Comparison of ENCODE assay signal across 23 mouse cellular contexts in genomic region chr6:60969407-60969806, GRCm38 (mm10). TPM values are rescaled to one million over a fixed set of nuclear protein-coding genes. Genes with fewer than 3 reads are reported as not detected.
DNase-seq lines count a peak whose midpoint lies in the region; ATAC-seq and TF ChIP-seq lines count a peak whose summit lies in the region.
"Had no signal": no experiment of that assay in that cellular context is flagged by ENCODE, and none has a peak within 500 bp of the region (broad histone marks: within the 10 kb centered on the region; RNA-seq: fewer than 3 reads in every experiment).

No protein-coding gene starts in this region.

- H3K36me3 ChIP-seq in forebrain, embryonic 12.5 days (replicated peaks) = no peaks in the 10 kb centered on the region
- H3K36me3 ChIP-seq in forebrain, embryonic 13.5 days (ENCODE audit: poor library complexity, severe bottlenecking) = no peaks in the 10 kb centered on the region
- H3K36me3 ChIP-seq in midbrain, embryonic 14.5 days (ENCODE audit: control insufficient read depth, insufficient read depth, low read length) = no peaks in the 10 kb centered on the region
- H3K36me3 ChIP-seq in midbrain, embryonic 10.5 days = no peaks in the 10 kb centered on the region
- H3K36me3 ChIP-seq: embryonic facial prominence, embryonic 12.5 days; embryonic facial prominence, embryonic 15.5 days; hindbrain, embryonic 12.5 days had no signal

- H3K9ac ChIP-seq in forebrain, embryonic 12.5 days = no peak overlapping the region
- no peak overlapping the region for H3K9ac ChIP-seq in forebrain, embryonic 13.5 days
- H3K9ac ChIP-seq in midbrain, embryonic 14.5 days (replicated peaks; ENCODE audit: low read length) = no peak overlapping the region
- H3K9ac ChIP-seq: embryonic facial prominence, embryonic 12.5 days; embryonic facial prominence, embryonic 15.5 days; hindbrain, embryonic 12.5 days had no signal

- H3K9me3 ChIP-seq in forebrain, embryonic 12.5 days = no peaks in the 10 kb centered on the region
- no peaks in the 10 kb centered on the region for H3K9me3 ChIP-seq in forebrain, embryonic 13.5 days (replicated peaks)
- H3K9me3 ChIP-seq in midbrain, embryonic 14.5 days (ENCODE audit: control insufficient read depth, low read length) = no peaks in the 10 kb centered on the region
- no peaks in the 10 kb centered on the region for H3K9me3 ChIP-seq in midbrain, embryonic 10.5 days (replicated peaks)
- H3K9me3 ChIP-seq: embryonic facial prominence, embryonic 12.5 days; embryonic facial prominence, embryonic 15.5 days; hindbrain, embryonic 12.5 days had no signal

- no peak for TF ChIP-seq POLR2A in brain, embryonic 14.5 days (IDR thresholded peaks at IDR 0.05; ENCODE audit: borderline replicate concordance, extremely low read depth, insufficient read depth, insufficient read length, poor library complexity, severe bottlenecking)

- 76% methylated on average over 6 of the region's 6 CpGs for WGBS in forebrain, embryonic 12.5 days
- WGBS in forebrain, embryonic 13.5 days = 76% methylated on average over 6 of the region's 6 CpGs
- WGBS in midbrain, embryonic 14.5 days = 69% methylated on average over 6 of the region's 6 CpGs
- WGBS in midbrain, embryonic 10.5 days = 88% methylated on average over 6 of the region's 6 CpGs

- ATAC-seq in forebrain, embryonic 12.5 days (ENCODE audit: low FRiP score) = 0 out of 2 replicates have a peak, but pooled peaks have one; percentile 46
- ATAC-seq in forebrain, embryonic 13.5 days = no peak
- no peak for ATAC-seq in midbrain, embryonic 14.5 days (ENCODE audit: low FRiP score, low TSS enrichment)
- ATAC-seq: activated CD4-positive, CD25-positive, alpha-beta regulatory T cell, adult 4 months; forebrain, embryonic 16.5 days; hindbrain, embryonic 16.5 days; inflammation-experienced regulatory T-cells, adult 6 months had no signal

- no peak overlapping the region for H3K4me3 ChIP-seq in forebrain, embryonic 12.5 days (replicated peaks)
- H3K4me3 ChIP-seq in forebrain, embryonic 13.5 days = no peak overlapping the region
- H3K4me3 ChIP-seq in midbrain, embryonic 14.5 days (replicated peaks; ENCODE audit: low read depth, low read length) = no peak overlapping the region
- no peak overlapping the region for H3K4me3 ChIP-seq in midbrain, embryonic 10.5 days
- H3K4me3 ChIP-seq in gastrocnemius, adult 2 months = no peak overlapping the region
- H3K4me3 ChIP-seq: embryonic facial prominence, embryonic 12.5 days; embryonic facial prominence, embryonic 15.5 days; hindbrain, embryonic 12.5 days had no signal

- H3K27ac ChIP-seq in forebrain, embryonic 12.5 days = no peak overlapping the region
- H3K27ac ChIP-seq in forebrain, embryonic 13.5 days = no peak overlapping the region
- H3K27ac ChIP-seq in midbrain, embryonic 14.5 days (replicated peaks; ENCODE audit: low read depth, low read length) = no peak overlapping the region
- H3K27ac ChIP-seq in midbrain, embryonic 10.5 days (replicated peaks) = no peak overlapping the region
- no peak overlapping the region for H3K27ac ChIP-seq in gastrocnemius, adult 2 months
- H3K27ac ChIP-seq: embryonic facial prominence, embryonic 12.5 days; embryonic facial prominence, embryonic 15.5 days; hindbrain, embryonic 12.5 days had no signal

- no peak for TF ChIP-seq CTCF in brain, embryonic 14.5 days (IDR thresholded peaks at IDR 0.05; ENCODE audit: borderline replicate concordance, extremely low read depth, insufficient read depth, insufficient read length)
- TF ChIP-seq CTCF in gastrocnemius, adult 2 months (IDR thresholded peaks at IDR 0.05) = no peak

- H3K27me3 ChIP-seq in forebrain, embryonic 12.5 days = no peaks in the 10 kb centered on the region
- no peaks in the 10 kb centered on the region for H3K27me3 ChIP-seq in forebrain, embryonic 13.5 days
- no peaks in the 10 kb centered on the region for H3K27me3 ChIP-seq in midbrain, embryonic 14.5 days (ENCODE audit: control insufficient read depth, insufficient read depth, low read length)
- no peaks in the 10 kb centered on the region for H3K27me3 ChIP-seq in midbrain, embryonic 10.5 days (ENCODE audit: low read depth, poor library complexity, severe bottlenecking)
- H3K27me3 ChIP-seq: embryonic facial prominence, embryonic 12.5 days; embryonic facial prominence, embryonic 15.5 days; hindbrain, embryonic 12.5 days had no signal

- DNase-seq in midbrain, embryonic 14.5 days = peak; percentile 35
- no peak for DNase-seq in midbrain, embryonic 10.5 days (ENCODE audit: low spot score)
- DNase-seq in brain, embryonic 14.5 days (ENCODE audit: low read depth) = peak; percentile 45
- no peak for DNase-seq in gastrocnemius, adult 2 months
- DNase-seq: adrenal gland, adult 8-10 months; adrenal gland, postnatal 36 days; cerebellum, adult 11 months; cerebellum, adult 2 months; cerebellum, adult 9-11 months; cerebellum, postnatal 25 days; gastrocnemius, postnatal 14 days; heart, adult 11 months had no signal

- no peak overlapping the region for H3K4me2 ChIP-seq in forebrain, embryonic 12.5 days
- no peak overlapping the region for H3K4me2 ChIP-seq in forebrain, embryonic 13.5 days
- H3K4me2 ChIP-seq in midbrain, embryonic 14.5 days (ENCODE audit: low read length) = no peak overlapping the region
- H3K4me2 ChIP-seq: embryonic facial prominence, embryonic 12.5 days; embryonic facial prominence, embryonic 15.5 days; heart, embryonic 11.5 days; hindbrain, embryonic 12.5 days had no signal

- intact Hi-C loops in gastrocnemius, adult 2 months (cut with DNase I) = no loop called here

- H3K4me1 ChIP-seq in forebrain, embryonic 12.5 days = 0 out of 2 replicates have a peak, but pooled peaks cover 3% of the 10 kb centered on the region
- no peaks in the 10 kb centered on the region for H3K4me1 ChIP-seq in forebrain, embryonic 13.5 days
- no peaks in the 10 kb centered on the region; the same call in 1 of the 2 replicates for H3K4me1 ChIP-seq in midbrain, embryonic 14.5 days (ENCODE audit: control insufficient read depth, insufficient read depth, low read length)
- no peaks in the 10 kb centered on the region for H3K4me1 ChIP-seq in midbrain, embryonic 10.5 days
- H3K4me1 ChIP-seq: embryonic facial prominence, embryonic 12.5 days; embryonic facial prominence, embryonic 15.5 days; hindbrain, embryonic 12.5 days had no signal

RNA-seq across cellular contexts. Expression of gene Mmrn1, which starts 44.6 kb away (rescaled TPM):
- 4.7 and 5.4 TPM in 2 replicates for polyA plus RNA-seq in forebrain, embryonic 12.5 days (2016; fragmentation: Nextera tagmentation; extraction: Ambion mirVana)
- 2.6 and 2.7 TPM in 2 replicates for polyA plus RNA-seq in forebrain, embryonic 13.5 days (2015; fragmentation: Nextera tagmentation; extraction: Ambion mirVana)
- 0.72 and 3.5 TPM in 2 replicates for polyA plus RNA-seq in midbrain, embryonic 14.5 days (2014; fragmentation: Nextera tagmentation; extraction: Ambion mirVana)
- polyA plus RNA-seq in midbrain, embryonic 10.5 days (2016; fragmentation: Nextera tagmentation; extraction: Ambion mirVana) = 5.1 and 5.6 TPM in 2 replicates
- 1.8 and 3.6 TPM in 2 replicates for polyA plus RNA-seq in brain, embryonic 14.5 days (2012; rRNA removed)
- total RNA-seq in gastrocnemius, adult 2 months (2021) = 1 to 10 TPM in 1 of 2 experiments, under 1 TPM in 1; 0.92 to 2.0 TPM
- total RNA-seq: ES-E14 had no signal
- polyA plus RNA-seq: activated CD4-positive, CD25-positive, alpha-beta regulatory T cell, adult 4 months; cerebellum, adult 2 months; inflammation-experienced regulatory T-cells, adult 6 months had no signal

Comparison
In these comparisons a context has a peak if more than half of its experiments do, and no peak if none do; other contexts are left out.
1. DNase-seq: peak in midbrain, embryonic 14.5 days (single experiment) and brain, embryonic 14.5 days (single experiment); none in midbrain, embryonic 10.5 days (single experiment) and gastrocnemius, adult 2 months (single experiment).